Mouse (Mus musculus): ENCODE measurements around the gene Trim2. TPM values are rescaled to one million over a fixed set of nuclear protein-coding genes. Genes with fewer than 3 reads are reported as not detected.

Gene Trim2
- polyA plus RNA-seq, 1 experiment from 2014 or later: 177 TPM

GRCm38 (mm10) chr3:84301674-84302073 lies 5.0 kb downstream of the Trim2 start:
- 0 out of 2 replicates have a peak, but pooled peaks cover 5% of the 10 kb centered on the region for H3K36me3 ChIP-seq
- peak overlapping the region; percentile 94; the same call in 1 of the 2 replicates for H3K27ac ChIP-seq
- peak overlapping the region; percentile 81 for H3K4me2 ChIP-seq (replicated peaks)
- ATAC-seq: no peak
- peaks cover 56% of the 10 kb centered on the region for H3K4me1 ChIP-seq (replicated peaks)
- 80% methylated on average over 4 of the region's 4 CpGs for WGBS
- H3K9me3 ChIP-seq: no peaks in the 10 kb centered on the region
- H3K27me3 ChIP-seq: no peaks in the 10 kb centered on the region
- peak overlapping the region; percentile 50 for H3K4me3 ChIP-seq (replicated peaks)
- peak overlapping the region; percentile 2; the same call in 1 of the 2 replicates for H3K9ac ChIP-seq (replicated peaks)

GRCm38 (mm10) chr3:84298186-84298585 lies 8.5 kb downstream of the Trim2 start:
- Histone ChIP-seq H3K9ac (replicated peaks) (no peak overlapping the region), H3K27me3 (no peaks in the 10 kb centered on the region), H3K9me3 (no peaks in the 10 kb centered on the region), H3K27ac (no peak overlapping the region), H3K4me1 (replicated peaks) (peaks cover 49% of the 10 kb centered on the region), H3K4me2 (replicated peaks) (no peak overlapping the region), H3K36me3 (0 out of 2 replicates have a peak, but pooled peaks cover 5% of the 10 kb centered on the region), H3K4me3 (replicated peaks) (no peak overlapping the region)
- 55% methylated on average over 3 of the region's 3 CpGs for WGBS
- no peak for ATAC-seq

- H3K4me3 ChIP-seq (replicated peaks): no peak overlapping the region
- no peak overlapping the region for H3K9ac ChIP-seq (replicated peaks)
- H3K4me2 ChIP-seq (replicated peaks): no peak overlapping the region
- no peak overlapping the region for H3K27ac ChIP-seq
- no peaks in the 10 kb centered on the region for H3K9me3 ChIP-seq
- no peaks in the 10 kb centered on the region for H3K27me3 ChIP-seq
- H3K36me3 ChIP-seq: 0 out of 2 replicates have a peak, but pooled peaks cover 5% of the 10 kb centered on the region
- 37% methylated on average over 2 of the region's 2 CpGs for WGBS
- ATAC-seq: no peak
- H3K4me1 ChIP-seq (replicated peaks): peaks cover 48% of the 10 kb centered on the region
Observed at GRCm38 (mm10) chr3:84296676-84297075, 10.0 kb downstream of the Trim2 start.

- H3K9ac ChIP-seq (replicated peaks): no peak overlapping the region
- peaks cover 40% of the 10 kb centered on the region for H3K4me1 ChIP-seq (replicated peaks)
- peak overlapping the region; percentile 14; the same call in 1 of the 2 replicates for H3K27ac ChIP-seq
- 0 out of 2 replicates have a peak, but pooled peaks cover 5% of the 10 kb centered on the region for H3K36me3 ChIP-seq
- ATAC-seq: no peak
- no peaks in the 10 kb centered on the region for H3K9me3 ChIP-seq
- H3K4me3 ChIP-seq (replicated peaks): no peak overlapping the region
- no peak overlapping the region for H3K4me2 ChIP-seq (replicated peaks)
- WGBS: 57% methylated on average over 9 of the region's 9 CpGs
- no peaks in the 10 kb centered on the region for H3K27me3 ChIP-seq
Observed at GRCm38 (mm10) chr3:84294734-84295133, 11.9 kb downstream of the Trim2 start.

- peaks cover 8% of the 10 kb centered on the region for H3K36me3 ChIP-seq
- no peak overlapping the region for H3K4me2 ChIP-seq (replicated peaks)
- H3K4me1 ChIP-seq (replicated peaks): peaks cover 40% of the 10 kb centered on the region
- WGBS: 61% methylated on average over 13 of the region's 13 CpGs
- no peak overlapping the region for H3K9ac ChIP-seq (replicated peaks)
- peak overlapping the region; percentile 15; the same call in 1 of the 2 replicates for H3K27ac ChIP-seq
- no peak overlapping the region for H3K4me3 ChIP-seq (replicated peaks)
- no peaks in the 10 kb centered on the region for H3K27me3 ChIP-seq
- no peaks in the 10 kb centered on the region for H3K9me3 ChIP-seq
- ATAC-seq: no peak
Observed at GRCm38 (mm10) chr3:84293666-84294595, 12.7 kb downstream of the Trim2 start.

GRCm38 (mm10) chr3:84292238-84292637 lies 14.4 kb downstream of the Trim2 start:
- Histone ChIP-seq H3K27me3 (no peaks in the 10 kb centered on the region), H3K4me1 (replicated peaks) (peaks cover 40% of the 10 kb centered on the region), H3K9me3 (no peaks in the 10 kb centered on the region), H3K4me2 (replicated peaks) (no peak overlapping the region), H3K9ac (replicated peaks) (no peak overlapping the region), H3K36me3 (peaks cover 6% of the 10 kb centered on the region), H3K27ac (peak overlapping the region; percentile 47; the same call in 1 of the 2 replicates), H3K4me3 (replicated peaks) (no peak overlapping the region)
- 71% methylated on average over 5 of the region's 5 CpGs for WGBS
- ATAC-seq: no peak

GRCm38 (mm10) chr3:84288931-84289330 lies 17.7 kb downstream of the Trim2 start:
- ATAC-seq: no peak
- Histone ChIP-seq H3K9ac (replicated peaks) (no peak overlapping the region), H3K27ac (no peak overlapping the region), H3K27me3 (no peaks in the 10 kb centered on the region), H3K4me1 (replicated peaks) (peaks cover 46% of the 10 kb centered on the region), H3K9me3 (no peaks in the 10 kb centered on the region), H3K4me3 (replicated peaks) (no peak overlapping the region), H3K4me2 (replicated peaks) (no peak overlapping the region), H3K36me3 (peaks cover 6% of the 10 kb centered on the region)
- WGBS: 88% methylated on average over 4 of the region's 4 CpGs

GRCm38 (mm10) chr3:84287256-84287655 lies 19.4 kb downstream of the Trim2 start:
- WGBS: 87% methylated on average over 3 of the region's 3 CpGs
- peaks cover 6% of the 10 kb centered on the region for H3K36me3 ChIP-seq
- no peak overlapping the region for H3K4me3 ChIP-seq (replicated peaks)
- no peaks in the 10 kb centered on the region for H3K27me3 ChIP-seq
- H3K9me3 ChIP-seq: no peaks in the 10 kb centered on the region
- no peak overlapping the region for H3K4me2 ChIP-seq (replicated peaks)
- no peak overlapping the region for H3K9ac ChIP-seq (replicated peaks)
- no peak for ATAC-seq
- peaks cover 46% of the 10 kb centered on the region for H3K4me1 ChIP-seq (replicated peaks)
- H3K27ac ChIP-seq: no peak overlapping the region

GRCm38 (mm10) chr3:84286311-84286710 lies 20.4 kb downstream of the Trim2 start:
- 76% methylated on average over 5 of the region's 5 CpGs for WGBS
- no peak for ATAC-seq
- Histone ChIP-seq H3K27me3 (no peaks in the 10 kb centered on the region), H3K36me3 (peaks cover 6% of the 10 kb centered on the region), H3K9ac (replicated peaks) (no peak overlapping the region), H3K9me3 (no peaks in the 10 kb centered on the region), H3K4me2 (replicated peaks) (no peak overlapping the region), H3K4me3 (replicated peaks) (no peak overlapping the region), H3K27ac (no peak overlapping the region), H3K4me1 (replicated peaks) (peaks cover 49% of the 10 kb centered on the region)

GRCm38 (mm10) chr3:84284796-84285195 lies 21.9 kb downstream of the Trim2 start:
- 67% methylated on average over 3 of the region's 3 CpGs for WGBS
- H3K27me3 ChIP-seq: no peaks in the 10 kb centered on the region
- no peak overlapping the region for H3K9ac ChIP-seq (replicated peaks)
- H3K4me2 ChIP-seq (replicated peaks): no peak overlapping the region
- no peak for ATAC-seq
- H3K36me3 ChIP-seq: peaks cover 6% of the 10 kb centered on the region
- no peaks in the 10 kb centered on the region for H3K9me3 ChIP-seq
- H3K27ac ChIP-seq: peak overlapping the region; percentile 62; the same call in 1 of the 2 replicates
- H3K4me1 ChIP-seq (replicated peaks): peaks cover 61% of the 10 kb centered on the region
- H3K4me3 ChIP-seq (replicated peaks): no peak overlapping the region

GRCm38 (mm10) chr3:84283524-84283923 lies 23.2 kb downstream of the Trim2 start:
- no peak overlapping the region for H3K4me2 ChIP-seq (replicated peaks)
- H3K4me1 ChIP-seq (replicated peaks): peaks cover 61% of the 10 kb centered on the region
- no peak overlapping the region for H3K27ac ChIP-seq
- no peak overlapping the region for H3K9ac ChIP-seq (replicated peaks)
- WGBS: 82% methylated on average over 8 of the region's 8 CpGs
- ATAC-seq: no peak
- H3K27me3 ChIP-seq: no peaks in the 10 kb centered on the region
- no peak overlapping the region for H3K4me3 ChIP-seq (replicated peaks)
- no peaks in the 10 kb centered on the region for H3K9me3 ChIP-seq
- H3K36me3 ChIP-seq: no peaks in the 10 kb centered on the region

- ATAC-seq: peak; percentile 76
- Histone ChIP-seq H3K4me3 (replicated peaks) (no peak overlapping the region), H3K4me1 (replicated peaks) (peaks cover 57% of the 10 kb centered on the region), H3K27me3 (no peaks in the 10 kb centered on the region), H3K36me3 (0 out of 2 replicates have a peak, but pooled peaks cover 2% of the 10 kb centered on the region), H3K9me3 (no peaks in the 10 kb centered on the region), H3K9ac (replicated peaks) (no peak overlapping the region), H3K27ac (0 out of 2 replicates have a peak overlapping the region, but pooled peaks have one; percentile 54), H3K4me2 (replicated peaks) (0 out of 2 replicates have a peak overlapping the region, but pooled peaks have one; percentile 9)
- 29% methylated on average over 10 of the region's 10 CpGs for WGBS
Observed at GRCm38 (mm10) chr3:84281936-84282371, 24.7 kb downstream of the Trim2 start.

Measured in midbrain, embryonic 13.5 days (tissue).